Mouse (Mus musculus) kidney, adult 8-10 months (tissue): ENCODE results near the gene Nmnat1.
"Not testable (repeated sequence)": the region's sequence is repeated elsewhere in the genome, so short reads cannot be mapped to it uniquely, and the experiment has no call there.

Experiments used
- DNase-seq, 2 experiments: peaks; one replicate each; pipeline ENCODE4 v3.0.0; 2022

The Nmnat1 gene

GRCm38 (mm10) chr4:149440576-149440975 is 44.4 kb downstream of the Nmnat1 start:
- no peak for DNase-seq

GRCm38 (mm10) chr4:149431887-149432286 is 53.1 kb downstream of the Nmnat1 start:
- DNase-seq = not testable (repeated sequence)

DNA sequence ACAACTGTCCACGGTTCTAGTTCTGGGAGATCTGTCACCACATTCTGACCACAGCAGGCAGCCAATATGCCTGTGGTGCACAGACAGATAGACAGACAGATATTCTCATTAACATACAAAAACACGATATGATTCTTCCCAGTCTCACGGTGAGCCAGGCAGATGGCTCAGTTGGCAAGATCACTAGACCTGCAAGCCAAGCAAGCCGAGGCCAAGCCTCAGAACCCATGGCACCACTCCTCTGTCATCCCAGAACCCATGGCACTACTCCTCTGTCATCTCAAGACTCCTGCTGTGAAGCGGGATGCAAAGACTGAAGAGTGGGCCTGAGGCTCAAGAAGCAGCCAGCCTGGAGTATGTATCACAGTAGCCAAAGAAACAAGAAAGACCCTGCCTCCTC is 55.4 kb downstream of the Nmnat1 start:
- DNase-seq = no peak

GRCm38 (mm10) chr4:149426325-149427199 is 58.4 kb downstream of the Nmnat1 start, which contains the start of gene Ube4b:
Ube4b (minus strand) TSS chr4:149426749.
- peak; percentile 95 to 97 for DNase-seq

GRCm38 (mm10) chr4:149425801-149426292 is 59.2 kb downstream of the Nmnat1 start:
- DNase-seq = peak in 1 of 2 experiments; percentile 44

- no peak for DNase-seq
Observed at GRCm38 (mm10) chr4:149424755-149425154, 60.2 kb downstream of the Nmnat1 start.

DNA sequence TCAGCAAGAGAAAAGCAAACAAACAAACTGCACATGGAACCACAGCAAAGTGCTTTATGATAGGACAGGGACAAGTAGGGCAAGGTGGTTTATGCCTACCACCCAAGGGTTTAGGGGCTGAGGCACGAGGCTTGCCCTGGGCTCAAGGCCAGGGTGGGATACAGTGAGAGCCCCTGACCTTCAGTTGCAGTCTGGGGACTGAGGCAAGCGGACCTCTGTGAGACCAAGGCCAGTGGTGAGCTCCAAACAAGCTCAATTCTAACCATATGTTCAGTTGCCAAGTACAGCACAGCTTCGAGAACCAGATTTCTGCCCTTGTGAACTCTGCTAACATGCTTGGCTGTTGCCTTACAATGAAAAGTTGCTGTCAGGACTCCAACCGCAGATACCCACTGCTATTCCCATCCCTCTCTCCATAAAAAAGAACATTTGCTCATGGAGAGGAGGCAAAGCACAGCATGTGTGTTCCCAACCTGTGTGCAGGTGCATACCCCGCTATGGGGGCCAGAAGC is 67.1 kb downstream of the Nmnat1 start:
- no peak for DNase-seq
